8 mouse cellular contexts compared by ENCODE assay signal in the genomic region with DNA sequence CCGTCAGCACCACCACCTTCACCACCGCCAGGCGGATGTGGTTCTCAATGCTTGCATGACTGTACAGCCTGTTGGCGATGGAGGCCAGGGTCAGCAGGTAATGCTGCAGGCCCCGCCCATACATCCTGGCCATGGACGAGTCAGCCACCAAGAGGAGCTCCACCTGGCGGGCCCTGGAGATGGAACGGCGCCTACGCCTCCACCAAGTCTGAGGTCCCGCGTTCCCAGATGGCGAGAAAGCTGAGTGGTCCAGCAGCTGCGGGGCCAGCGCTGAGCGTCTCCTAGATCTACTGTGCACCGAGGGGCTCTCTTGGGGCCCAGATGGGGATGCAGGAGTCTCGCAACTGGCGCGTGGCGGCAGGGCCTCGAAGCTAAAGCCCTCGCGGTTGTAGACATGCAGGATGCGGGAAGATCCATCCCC. TPM values are rescaled to one million over a fixed set of nuclear protein-coding genes. Genes with fewer than 3 reads are reported as not detected.
DNase-seq lines count a peak whose midpoint lies in the region; ATAC-seq and TF ChIP-seq lines count a peak whose summit lies in the region.

No protein-coding gene starts in this region.

- H3K4me1 ChIP-seq in bone marrow, adult 2 months (ENCODE audit: control insufficient read depth, insufficient read depth, low read length) = no peaks in the 10 kb centered on the region
- H3K4me1 ChIP-seq in intestine, embryonic 14.5 days (replicated peaks; ENCODE audit: control insufficient read depth, insufficient read depth, low read length) = no peaks in the 10 kb centered on the region
- H3K4me1 ChIP-seq in liver, embryonic 11.5 days (replicated peaks; ENCODE audit: control insufficient read depth, insufficient read depth, low read length) = peaks cover 6% of the 10 kb centered on the region; the same call in 1 of the 2 replicates

- TF ChIP-seq CTCF in bone marrow, adult 2 months (IDR thresholded peaks at IDR 0.05; ENCODE audit: control insufficient read depth, insufficient read depth, low read length) = no peak

- H3K27ac ChIP-seq in bone marrow, adult 2 months (ENCODE audit: control insufficient read depth, insufficient read depth, low read depth, low read length, poor library complexity) = no peak overlapping the region
- no peak overlapping the region for H3K27ac ChIP-seq in intestine, embryonic 14.5 days (ENCODE audit: low read depth)
- no peak overlapping the region for H3K27ac ChIP-seq in liver, embryonic 11.5 days (ENCODE audit: low read depth, low read length)

- no peaks in the 10 kb centered on the region for H3K9me3 ChIP-seq in intestine, embryonic 14.5 days (ENCODE audit: control insufficient read depth, low read length)
- no peaks in the 10 kb centered on the region for H3K9me3 ChIP-seq in liver, embryonic 11.5 days (ENCODE audit: control insufficient read depth, low read length)

- no peak overlapping the region; the same call in 1 of the 2 replicates for H3K9ac ChIP-seq in intestine, embryonic 14.5 days (ENCODE audit: low read length)
- H3K9ac ChIP-seq in liver, embryonic 11.5 days (ENCODE audit: low read depth, low read length) = no peak overlapping the region

- H3K27me3 ChIP-seq in intestine, embryonic 14.5 days (replicated peaks; ENCODE audit: control insufficient read depth, insufficient read depth, low read length) = peaks cover 34% of the 10 kb centered on the region
- peaks cover 40% of the 10 kb centered on the region for H3K27me3 ChIP-seq in liver, embryonic 11.5 days (replicated peaks; ENCODE audit: control insufficient read depth, insufficient read depth, low read length)

- no peaks in the 10 kb centered on the region for H3K36me3 ChIP-seq in intestine, embryonic 14.5 days (ENCODE audit: control insufficient read depth, insufficient read depth, low read length)
- H3K36me3 ChIP-seq in liver, embryonic 11.5 days (ENCODE audit: control insufficient read depth, insufficient read depth, low read length) = no peaks in the 10 kb centered on the region

- peak; percentile 57; the same call in 1 of the 2 replicates for ATAC-seq in intestine, embryonic 14.5 days (replicated peaks; ENCODE audit: low FRiP score, low TSS enrichment, low read depth)
- no peak for ATAC-seq in liver, embryonic 11.5 days (replicated peaks; ENCODE audit: low FRiP score)

- H3K4me3 ChIP-seq in bone marrow, adult 2 months (replicated peaks; ENCODE audit: control insufficient read depth, low read depth, low read length) = peak overlapping the region; percentile 2
- H3K4me3 ChIP-seq in intestine, embryonic 14.5 days (ENCODE audit: low read depth, low read length) = peak overlapping the region; percentile 61
- H3K4me3 ChIP-seq in liver, embryonic 11.5 days (ENCODE audit: low read depth, low read length) = peak overlapping the region; percentile 52

- 39% methylated on average over 25 of the region's 25 CpGs for WGBS in bone marrow, adult 2 months
- whole genome bisulfite sequencing in intestine, embryonic 14.5 days = 18% methylated on average over 25 of the region's 25 CpGs
- WGBS in liver, embryonic 11.5 days = 20% methylated on average over 25 of the region's 25 CpGs

- TF ChIP-seq POLR2A in bone marrow, adult 2 months (IDR thresholded peaks at IDR 0.05; ENCODE audit: borderline replicate concordance, control insufficient read depth, low read depth, low read length) = no peak

- peak; percentile 62 for DNase-seq in Muller cell, postnatal 12 days (ENCODE audit: inconsistent ontology term)
- DNase-seq in gastrocnemius, adult 8-10 months (ENCODE audit: low spot score in 2 of 2) = peak; percentile 25 to 26
- peak; percentile 63 for DNase-seq in intestine, embryonic 14.5 days (ENCODE audit: low spot score)
- DNase-seq in liver, embryonic 11.5 days (ENCODE audit: low spot score) = peak; percentile 31
- peak; percentile 47 for DNase-seq in neural tube, embryonic 10.5 days (ENCODE audit: extremely low spot score, low spot score)
- DNase-seq in urinary bladder, postnatal 4 days (ENCODE audit: low spot score in 2 of 2) = peak; percentile 56 to 67
- no peak for DNase-seq in thymus, postnatal 0 days (ENCODE audit: low spot score)

- H3K4me2 ChIP-seq in intestine, embryonic 14.5 days (ENCODE audit: low read length) = peak overlapping the region; percentile 88
- H3K4me2 ChIP-seq in liver, embryonic 11.5 days = peak overlapping the region; percentile 61

RNA-seq across cellular contexts. Expression of a gene that starts 2.3 kb away (rescaled TPM):
- polyA plus RNA-seq in bone marrow, adult 2 months (2011; ENCODE audit: insufficient read depth, insufficient read length, low replicate concordance, missing spikeins) = 1.2 and 3.6 TPM in 2 replicates
- 1 to 10 TPM; 3.0 to 7.1 (median 3.4) TPM for total RNA-seq in gastrocnemius, adult 8-10 months (2022)
- polyA plus RNA-seq in intestine, embryonic 14.5 days (2014; fragmentation: Nextera tagmentation; extraction: Ambion mirVana) = 0.62 and 1.2 TPM in 2 replicates
- polyA plus RNA-seq in liver, embryonic 11.5 days (2014; fragmentation: Nextera tagmentation; extraction: Ambion mirVana) = 0.53 TPM in 2 replicates
- polyA plus RNA-seq in thymus, postnatal 0 days (2015; fragmentation: Nextera tagmentation; extraction: Ambion mirVana) = 1.1 and 1.3 TPM in 2 replicates

Comparison
In these comparisons a context has a peak if more than half of its experiments do, and no peak if none do; other contexts are left out.
1. H3K4me3 ChIP-seq: peak in every context shown above with its lines; median percentile 61 in intestine, embryonic 14.5 days; 52 in liver, embryonic 11.5 days; 2 in bone marrow, adult 2 months.